Mouse (Mus musculus) C2C12 (cell line): ENCODE measurements around the gene Thada.

Experiments used
- CTCF ChIP-seq: IDR thresholded peaks from one replicate; pipeline ENCODE4 v1.5.1; 2011; ENCODE audit not compliant: control insufficient read depth, insufficient read depth, insufficient read length
- MAX ChIP-seq: IDR thresholded peaks from one replicate; pipeline ENCODE4 v1.6.1; 2011; ENCODE audit warnings: mild to moderate bottlenecking, control low read depth
- MYOG ChIP-seq: IDR thresholded peaks from one replicate; pipeline ENCODE4 v1.6.1; 2011; ENCODE audit not compliant: control insufficient read depth, insufficient read length; ENCODE audit errors: extremely low read depth
- USF1 ChIP-seq: IDR thresholded peaks from one replicate; pipeline ENCODE4 v1.6.1; 2011; ENCODE audit warnings: low read depth, mild to moderate bottlenecking, control low read depth, moderate library complexity

- TF ChIP-seq CTCF (no peak), USF1 (no peak), MAX (no peak), MYOG (no peak)
Observed at GRCm38 (mm10) chr17:84257927-84258532, 208.0 kb downstream of the Thada start.
